Mouse (Mus musculus) lung, postnatal 0 days (tissue): ENCODE results near the gene Slc44a5.

Source experiments
- CTCF ChIP-seq: IDR thresholded peaks from 2 replicates; pipeline ENCODE4 v1.5.1; 2016; ENCODE audit warnings: antibody characterized with exemption, mild to moderate bottlenecking
- EP300 ChIP-seq: IDR thresholded peaks from 2 replicates; pipeline ENCODE4 v1.6.1; 2016; ENCODE audit warnings: antibody characterized with exemption, mild to moderate bottlenecking, control low read depth

DNA sequence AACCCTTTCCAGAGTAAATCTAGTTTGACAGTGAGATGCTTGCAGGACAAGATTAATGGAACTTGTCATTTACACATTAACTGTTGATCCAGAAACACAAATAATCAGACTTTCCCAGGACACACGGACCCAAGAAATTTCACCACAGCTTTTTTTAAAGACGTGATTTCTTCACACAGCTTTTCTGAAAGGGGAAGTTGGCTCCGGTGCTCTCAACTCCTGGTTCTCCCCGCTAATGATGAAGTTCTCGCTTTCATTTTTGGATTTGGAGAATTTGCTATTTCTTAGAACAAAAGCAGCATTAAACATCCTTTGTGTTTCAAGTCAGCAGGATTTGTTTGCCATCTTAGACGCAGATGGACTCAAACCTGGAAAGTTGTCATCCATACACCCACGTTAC, 2.6 kb downstream of the Slc44a5 start:
- TF ChIP-seq EP300 (no peak), CTCF (no peak)
